Mouse (Mus musculus) erythroblast, adult 5-6 weeks (primary cell): Measurements from ENCODE around the gene Cdk5rap3. TPM values are rescaled to one million over a fixed set of nuclear protein-coding genes. Genes with fewer than 3 reads are reported as not detected.

Experiments used
- ATAC-seq: replicated peaks from 2 replicates; pipeline ENCODE4 v1.8.0; 2016; ENCODE audit warnings: moderate number of reproducible peaks, mild to moderate bottlenecking, moderate TSS enrichment, inconsistent platforms; ENCODE audit not compliant: poor library complexity, low FRiP score, severe bottlenecking
- total RNA-seq, 2 experiments: library from RNA; stranded (forward) in 1 of 2; stranded (reverse) in 1 of 2; fragments of 150-400 nt in 1 of 2; fragments of 200-764, 138-1000 nt in 1 of 2; gene quantifications; 2 replicates each; pipeline versions ENCODE4 v1.2.3 to v1.2.4; 2015 to 2017; ENCODE audit warnings: low replicate concordance in 2 of 2

The Cdk5rap3 gene
- total RNA-seq (2015; ENCODE audit: low replicate concordance) = 6.1 and 8.6 TPM in 2 replicates
- 6.8 and 17.3 TPM in 2 replicates for total RNA-seq (2017; ENCODE audit: low replicate concordance)

- peak; percentile 82 for ATAC-seq
Observed at GRCm38 (mm10) chr11:96916044-96916884, at the start of gene Cdk5rap3. Gene Cdk5rap3, minus strand, starts transcription at chr11:96916496.

GRCm38 (mm10) chr11:96963580-96963979 is 47.3 kb upstream of the Cdk5rap3 start:
- peak; percentile 86 for ATAC-seq

- peak; percentile 34 for ATAC-seq
Observed at GRCm38 (mm10) chr11:96957061-96957805, 40.9 kb upstream of the Cdk5rap3 start.

GRCm38 (mm10) chr11:96956009-96956724 is 39.9 kb upstream of the Cdk5rap3 start:
- peak; percentile 73 for ATAC-seq

- no peak for ATAC-seq
Observed at GRCm38 (mm10) chr11:96955094-96955493, 38.8 kb upstream of the Cdk5rap3 start.

GRCm38 (mm10) chr11:96952896-96953295 is 36.6 kb upstream of the Cdk5rap3 start:
- ATAC-seq = no peak

- no peak for ATAC-seq
Observed at GRCm38 (mm10) chr11:96952426-96952825, 36.1 kb upstream of the Cdk5rap3 start.

GRCm38 (mm10) chr11:96950767-96951166 is 34.5 kb upstream of the Cdk5rap3 start:
- ATAC-seq = no peak

GRCm38 (mm10) chr11:96947849-96948248 is 31.6 kb upstream of the Cdk5rap3 start:
- peak; percentile 49 for ATAC-seq

GRCm38 (mm10) chr11:96946498-96946897 is 30.2 kb upstream of the Cdk5rap3 start:
- ATAC-seq = no peak

- no peak for ATAC-seq
Observed at GRCm38 (mm10) chr11:96944844-96945580, 28.7 kb upstream of the Cdk5rap3 start.

GRCm38 (mm10) chr11:96943746-96944304 is 27.5 kb upstream of the Cdk5rap3 start, which contains the start of gene Pnpo:
Gene Pnpo, minus strand, starts transcription at chr11:96943986.
- peak; percentile 72 for ATAC-seq

- ATAC-seq = peak; percentile 49
Observed at GRCm38 (mm10) chr11:96941989-96942590, 25.8 kb upstream of the Cdk5rap3 start.

- ATAC-seq = peak; percentile 32
Observed at GRCm38 (mm10) chr11:96940578-96941465, 24.5 kb upstream of the Cdk5rap3 start.

- no peak for ATAC-seq
Observed at GRCm38 (mm10) chr11:96938426-96938800, 22.1 kb upstream of the Cdk5rap3 start.

GRCm38 (mm10) chr11:96937549-96938425 is 21.5 kb upstream of the Cdk5rap3 start:
- ATAC-seq = peak; percentile 62
